Mouse (Mus musculus): ENCODE results near the gene Gm39566. TPM values are rescaled to one million over a fixed set of nuclear protein-coding genes. Genes with fewer than 3 reads are reported as not detected.

Gene Gm39566
- polyA plus RNA-seq, 1 experiment from 2014 or later: not detected

DNA sequence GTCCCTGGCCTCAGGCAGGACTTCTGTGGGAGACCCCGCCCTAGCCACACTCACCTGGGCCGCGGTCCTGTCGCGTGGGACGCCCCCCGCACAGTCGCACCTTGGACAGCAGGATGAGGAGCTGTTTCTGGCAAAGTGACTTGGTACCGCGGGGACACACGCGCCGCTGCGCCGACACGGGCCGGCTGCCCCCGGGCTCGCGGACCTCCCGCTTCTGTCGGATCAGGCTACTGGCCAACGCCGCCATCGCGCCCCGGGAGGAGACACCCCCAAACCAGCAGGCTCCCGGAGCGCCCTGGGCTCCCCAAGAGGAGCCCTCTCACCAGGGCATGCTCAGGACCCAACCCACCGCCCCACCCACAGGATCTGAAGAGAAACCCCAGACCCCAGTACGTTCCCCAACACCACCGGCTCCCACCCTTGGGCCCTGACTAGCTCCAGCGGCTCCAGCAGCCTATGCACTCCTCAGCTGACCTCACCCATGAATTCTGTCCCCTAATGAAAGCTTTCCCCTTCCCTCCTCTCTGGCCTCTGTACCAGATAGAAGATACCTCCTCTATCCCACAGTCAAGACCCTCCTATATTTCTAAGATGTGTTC lies 13.6 kb downstream of the Gm39566 start, which contains the start of gene Fgf11:
Fgf11 (minus strand) TSS at position 479 of the 599 bp plus-strand sequence.
- DNase-seq: no peak
- Histone ChIP-seq H3K9me3 (ENCODE audit: low read length) (no peaks in the 10 kb centered on the region), H3K4me3 (ENCODE audit: low read depth, low read length) (peak within 1 kb of the TSS; percentile 54), H3K27me3 (ENCODE audit: insufficient read depth, low read length) (peaks cover 77% of the 10 kb centered on the region), H3K4me2 (ENCODE audit: low read depth, low read length) (peak within 1 kb of the TSS; percentile 87), H3K27ac (ENCODE audit: low read depth) (no peak within 1 kb of the TSS), H3K36me3 (replicated peaks; ENCODE audit: insufficient read depth, low read length) (no peaks in the 10 kb centered on the region), H3K9ac (replicated peaks) (peak within 1 kb of the TSS; percentile 24), H3K4me1 (ENCODE audit: insufficient read depth) (peaks cover 42% of the 10 kb centered on the region)
- TF ChIP-seq EP300 (IDR thresholded peaks at IDR 0.05; ENCODE audit: low read depth) (no peak), CTCF (IDR thresholded peaks at IDR 0.05; ENCODE audit: low read depth) (no peak)
- no peak for ATAC-seq
- WGBS (ENCODE audit: insufficient replicate concordance): 4% methylated on average over 28 of the region's 33 CpGs

DNA sequence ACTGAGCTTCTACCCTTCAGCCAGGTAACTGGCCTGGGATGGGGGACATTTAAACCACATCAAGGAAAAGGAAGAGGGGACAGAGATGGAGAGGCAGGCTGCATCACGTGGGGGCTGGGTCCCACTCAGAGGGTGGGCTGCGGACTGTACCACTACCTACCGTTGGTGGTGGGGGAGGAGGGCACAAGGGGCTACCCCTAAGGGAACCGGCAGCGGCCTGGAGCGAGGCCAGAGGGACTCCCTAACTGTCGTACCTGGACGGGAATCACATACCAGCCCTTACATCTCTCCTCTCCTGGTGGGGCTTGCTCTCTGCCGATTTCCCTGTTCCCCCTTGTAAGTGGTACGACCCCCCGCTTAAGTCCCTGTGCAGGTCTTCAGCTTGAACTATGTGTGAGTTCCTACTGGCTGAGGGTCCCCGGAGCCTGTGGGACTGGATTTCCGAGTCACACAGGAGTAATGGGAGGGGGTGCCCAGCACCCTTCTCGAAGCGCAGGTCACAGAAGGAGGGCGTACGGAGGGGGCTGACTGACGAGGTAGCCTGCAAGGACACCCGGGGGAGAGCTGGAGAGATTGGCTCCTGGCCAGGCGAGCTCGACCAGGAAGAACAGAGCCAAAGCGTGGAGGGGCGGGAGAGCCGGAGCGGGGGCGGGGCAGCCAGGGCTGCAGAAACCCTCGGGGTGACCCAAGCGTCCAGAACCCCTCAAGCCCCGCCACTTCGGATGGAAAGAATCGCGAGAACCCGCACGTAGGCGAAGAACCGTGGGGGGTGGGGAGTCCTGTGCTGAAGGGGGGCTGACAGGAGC lies 14.5 kb downstream of the Gm39566 start:
- Histone ChIP-seq H3K9ac (replicated peaks) (peak overlapping the region; percentile 24; the same call in 1 of the 2 replicates), H3K4me2 (ENCODE audit: low read depth, low read length) (peak overlapping the region; percentile 87), H3K4me3 (ENCODE audit: low read depth, low read length) (peak overlapping the region; percentile 37), H3K27me3 (ENCODE audit: insufficient read depth, low read length) (peaks cover 70% of the 10 kb centered on the region), H3K27ac (ENCODE audit: low read depth) (no peak overlapping the region), H3K9me3 (ENCODE audit: low read length) (no peaks in the 10 kb centered on the region), H3K36me3 (replicated peaks; ENCODE audit: insufficient read depth, low read length) (no peaks in the 10 kb centered on the region), H3K4me1 (ENCODE audit: insufficient read depth) (peaks cover 47% of the 10 kb centered on the region)
- WGBS (ENCODE audit: insufficient replicate concordance): 2% methylated on average over 36 of the region's 36 CpGs
- TF ChIP-seq EP300 (IDR thresholded peaks at IDR 0.05; ENCODE audit: low read depth): no peak
- no peak for TF ChIP-seq CTCF (IDR thresholded peaks at IDR 0.05; ENCODE audit: low read depth)
- ATAC-seq (no peak), DNase-seq (peak; percentile 64)

- no peak for TF ChIP-seq EP300 (IDR thresholded peaks at IDR 0.05; ENCODE audit: low read depth)
- TF ChIP-seq CTCF (IDR thresholded peaks at IDR 0.05; ENCODE audit: low read depth): no peak
- peaks cover 49% of the 10 kb centered on the region for H3K4me1 ChIP-seq (ENCODE audit: insufficient read depth)
- H3K4me2 ChIP-seq (ENCODE audit: low read depth, low read length): peak overlapping the region; percentile 87
- ATAC-seq: no peak
- peaks cover 65% of the 10 kb centered on the region for H3K27me3 ChIP-seq (ENCODE audit: insufficient read depth, low read length)
- no peaks in the 10 kb centered on the region for H3K36me3 ChIP-seq (replicated peaks; ENCODE audit: insufficient read depth, low read length)
- H3K27ac ChIP-seq (ENCODE audit: low read depth): no peak overlapping the region
- WGBS (ENCODE audit: insufficient replicate concordance): 1% methylated on average over 11 of the region's 11 CpGs
- H3K9ac ChIP-seq (replicated peaks): no peak overlapping the region
- no peak for DNase-seq
- no peaks in the 10 kb centered on the region for H3K9me3 ChIP-seq (ENCODE audit: low read length)
- peak overlapping the region; percentile 37; the same call in 1 of the 2 replicates for H3K4me3 ChIP-seq (ENCODE audit: low read depth, low read length)
Observed at GRCm38 (mm10) chr11:69800138-69800391, 15.0 kb downstream of the Gm39566 start.

DNA sequence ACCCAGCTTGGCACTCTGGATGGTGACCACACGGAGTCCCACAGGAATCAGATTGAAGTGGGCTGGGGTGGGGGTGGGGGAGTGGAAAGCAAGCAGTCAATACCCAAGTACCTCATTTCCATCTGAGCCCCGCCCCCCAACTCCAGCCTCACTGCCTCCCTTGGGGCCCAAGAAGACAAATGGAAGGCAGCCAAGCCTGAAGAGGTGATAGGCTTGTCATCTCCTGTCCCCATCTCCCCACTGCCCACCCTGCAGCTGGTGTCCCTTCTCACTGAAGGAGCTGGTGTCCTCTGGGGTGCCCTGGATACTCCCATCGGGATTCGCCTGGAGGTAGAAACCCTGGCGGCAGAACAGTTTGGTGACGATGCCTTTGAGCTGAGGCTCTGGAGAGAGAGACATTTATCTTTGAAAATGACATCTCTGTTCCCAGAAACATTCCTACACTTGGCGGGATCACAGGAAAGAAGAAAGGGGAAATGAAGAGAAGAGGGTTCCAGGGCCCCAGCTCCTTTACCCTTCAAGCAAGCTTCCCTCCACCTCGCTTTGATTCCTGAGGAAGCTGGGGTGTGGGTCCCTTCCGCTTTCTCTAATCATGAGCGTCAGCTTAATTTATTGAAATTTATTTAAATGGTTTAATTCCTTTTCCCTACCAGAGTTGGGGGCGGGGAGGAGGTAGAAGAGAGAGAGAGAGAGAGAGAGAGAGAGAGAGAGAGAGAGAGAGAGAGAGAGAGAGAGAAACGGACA lies 15.5 kb downstream of the Gm39566 start:
- Histone ChIP-seq H3K4me3 (ENCODE audit: low read depth, low read length) (no peak overlapping the region), H3K9ac (replicated peaks) (no peak overlapping the region), H3K27ac (ENCODE audit: low read depth) (no peak overlapping the region), H3K4me1 (ENCODE audit: insufficient read depth) (peaks cover 51% of the 10 kb centered on the region), H3K4me2 (ENCODE audit: low read depth, low read length) (0 out of 2 replicates have a peak overlapping the region, but pooled peaks have one; percentile 87), H3K27me3 (ENCODE audit: insufficient read depth, low read length) (peaks cover 60% of the 10 kb centered on the region), H3K9me3 (ENCODE audit: low read length) (no peaks in the 10 kb centered on the region), H3K36me3 (replicated peaks; ENCODE audit: insufficient read depth, low read length) (no peaks in the 10 kb centered on the region)
- TF ChIP-seq CTCF (IDR thresholded peaks at IDR 0.05; ENCODE audit: low read depth) (no peak), EP300 (IDR thresholded peaks at IDR 0.05; ENCODE audit: low read depth) (no peak)
- ATAC-seq: no peak
- WGBS (ENCODE audit: insufficient replicate concordance): 29% methylated on average over 12 of the region's 12 CpGs
- peak; percentile 53 for DNase-seq

- 74% methylated on average over 7 of the region's 7 CpGs for WGBS (ENCODE audit: insufficient replicate concordance)
- no peak overlapping the region for H3K27ac ChIP-seq (ENCODE audit: low read depth)
- H3K9ac ChIP-seq (replicated peaks): no peak overlapping the region
- no peak overlapping the region for H3K4me3 ChIP-seq (ENCODE audit: low read depth, low read length)
- H3K9me3 ChIP-seq (ENCODE audit: low read length): no peaks in the 10 kb centered on the region
- DNase-seq: no peak
- no peaks in the 10 kb centered on the region for H3K36me3 ChIP-seq (replicated peaks; ENCODE audit: insufficient read depth, low read length)
- H3K4me2 ChIP-seq (ENCODE audit: low read depth, low read length): no peak overlapping the region
- peaks cover 43% of the 10 kb centered on the region for H3K27me3 ChIP-seq (ENCODE audit: insufficient read depth, low read length)
- no peak for ATAC-seq
- H3K4me1 ChIP-seq (ENCODE audit: insufficient read depth): peaks cover 36% of the 10 kb centered on the region
- TF ChIP-seq EP300 (IDR thresholded peaks at IDR 0.05; ENCODE audit: low read depth) (no peak), CTCF (IDR thresholded peaks at IDR 0.05; ENCODE audit: low read depth) (no peak)
Observed at GRCm38 (mm10) chr11:69797924-69798323, 17.2 kb downstream of the Gm39566 start.

DNA sequence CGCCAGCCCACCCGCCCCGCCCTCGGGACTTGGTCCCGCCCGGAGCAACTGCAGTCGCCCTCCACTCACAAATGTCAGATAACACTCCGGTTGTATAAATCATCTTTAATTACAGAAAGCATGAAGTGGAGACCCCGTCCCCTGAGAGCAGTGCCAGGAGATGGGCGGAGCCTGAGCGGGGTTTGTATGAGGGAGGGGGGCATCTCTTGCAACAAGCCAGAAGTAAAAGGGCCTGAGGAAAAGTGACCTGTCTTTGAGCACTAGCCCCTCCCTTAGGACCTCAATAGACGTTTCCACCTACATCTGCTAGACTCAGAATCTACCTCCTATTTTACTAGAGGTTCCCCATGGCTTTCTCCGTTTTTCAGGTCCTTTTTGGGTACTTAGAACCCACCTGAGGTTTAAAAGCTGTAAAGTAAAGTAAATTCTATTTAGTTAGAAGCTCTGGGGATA lies 19.1 kb downstream of the Gm39566 start:
- peak overlapping the region; percentile 91 for H3K4me2 ChIP-seq (ENCODE audit: low read depth, low read length)
- no peak for TF ChIP-seq EP300 (IDR thresholded peaks at IDR 0.05; ENCODE audit: low read depth)
- no peak for TF ChIP-seq CTCF (IDR thresholded peaks at IDR 0.05; ENCODE audit: low read depth)
- H3K9me3 ChIP-seq (ENCODE audit: low read length): no peaks in the 10 kb centered on the region
- peak overlapping the region; percentile 51 for H3K4me3 ChIP-seq (ENCODE audit: low read depth, low read length)
- no peak overlapping the region for H3K27ac ChIP-seq (ENCODE audit: low read depth)
- H3K4me1 ChIP-seq (ENCODE audit: insufficient read depth): peaks cover 21% of the 10 kb centered on the region
- DNase-seq: no peak
- peak overlapping the region; percentile 56; the same call in 1 of the 2 replicates for H3K9ac ChIP-seq (replicated peaks)
- 4% methylated on average over 13 of the region's 13 CpGs for WGBS (ENCODE audit: insufficient replicate concordance)
- no peak for ATAC-seq
- H3K27me3 ChIP-seq (ENCODE audit: insufficient read depth, low read length): peaks cover 24% of the 10 kb centered on the region
- no peaks in the 10 kb centered on the region for H3K36me3 ChIP-seq (replicated peaks; ENCODE audit: insufficient read depth, low read length)
